Mouse (Mus musculus): Measurements from ENCODE around the gene Ttll11.

The Ttll11 gene

GRCm38 (mm10) chr2:35720550-35720949 lies 259.2 kb downstream of the Ttll11 start:
- DNase-seq, result no peak

- no peak for DNase-seq
These were observed 259.6 kb downstream of the Ttll11 start for GRCm38 (mm10) chr2:35720104-35720503.

- DNase-seq, result no peak
These were observed 260.3 kb downstream of the Ttll11 start for GRCm38 (mm10) chr2:35719230-35720005.

- DNase-seq, result no peak
These were observed 261.1 kb downstream of the Ttll11 start for GRCm38 (mm10) chr2:35718662-35719061.

GRCm38 (mm10) chr2:35718003-35718500 lies 261.7 kb downstream of the Ttll11 start:
- DNase-seq, result no peak

GRCm38 (mm10) chr2:35716175-35716574 lies 263.5 kb downstream of the Ttll11 start:
- DNase-seq, result no peak

- no peak for DNase-seq
These were observed 264.2 kb downstream of the Ttll11 start for GRCm38 (mm10) chr2:35715485-35715884.

- DNase-seq, result no peak
These were observed 265.0 kb downstream of the Ttll11 start for GRCm38 (mm10) chr2:35714742-35715167.

GRCm38 (mm10) chr2:35713460-35713859 lies 266.3 kb downstream of the Ttll11 start:
- no peak for DNase-seq

- DNase-seq, result no peak
These were observed 267.1 kb downstream of the Ttll11 start for GRCm38 (mm10) chr2:35712611-35713010.

GRCm38 (mm10) chr2:35703241-35703640 lies 276.5 kb downstream of the Ttll11 start:
- no peak for DNase-seq

- DNase-seq, result no peak
These were observed 277.1 kb downstream of the Ttll11 start for GRCm38 (mm10) chr2:35702608-35703007.

GRCm38 (mm10) chr2:35702001-35702400 lies 277.7 kb downstream of the Ttll11 start:
- DNase-seq, result no peak

Measured in liver (tissue).